Mouse (Mus musculus) lung, adult 18-20 months (tissue): ENCODE results near the gene Grid1.

Experiments
- DNase-seq, 2 experiments: peaks; one replicate each; pipeline ENCODE4 v3.0.0; 2022; ENCODE audit warnings: mixed read lengths in 2 of 2

Gene Grid1

DNA sequence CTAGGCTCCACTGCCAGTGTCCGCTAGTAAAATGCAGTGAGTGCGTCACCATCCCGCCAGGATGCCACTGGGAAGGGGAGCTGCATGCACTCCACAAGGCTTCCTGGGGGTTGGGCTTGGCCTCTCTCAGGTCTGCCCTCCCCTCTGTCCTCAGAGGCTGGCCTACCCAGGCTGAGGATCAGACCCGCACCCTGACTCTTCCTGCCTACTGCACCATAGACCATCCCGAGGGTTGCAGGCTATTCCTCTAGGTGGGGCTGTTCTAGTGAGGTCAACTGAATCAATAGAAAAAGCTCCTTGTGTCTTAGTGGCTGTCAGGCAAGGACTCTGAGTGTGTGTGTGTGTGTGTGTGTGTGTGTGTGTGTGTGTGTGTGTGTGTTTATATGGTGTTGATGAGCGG lies 19.1 kb downstream of the Grid1 start:
- DNase-seq: no peak

DNA sequence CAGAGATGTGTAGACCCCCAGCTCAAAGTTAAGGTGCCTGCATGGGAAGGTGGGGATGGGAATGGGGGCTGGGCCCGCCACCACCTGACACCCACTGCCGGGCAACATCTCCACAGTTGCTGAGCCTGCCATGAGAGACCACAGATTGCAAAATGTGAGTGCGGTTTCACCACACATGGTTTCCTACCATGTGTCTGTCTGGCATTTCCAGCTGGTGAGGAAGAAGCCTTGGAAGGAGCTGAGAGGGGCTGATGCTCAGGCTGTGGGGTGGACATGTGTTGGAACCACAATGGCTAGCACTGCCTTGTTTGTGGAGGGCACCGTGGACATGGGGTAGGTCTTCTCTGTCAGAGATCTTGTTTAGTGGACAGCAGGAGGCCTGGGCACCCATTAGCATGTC lies 20.0 kb downstream of the Grid1 start:
- no peak for DNase-seq

DNA sequence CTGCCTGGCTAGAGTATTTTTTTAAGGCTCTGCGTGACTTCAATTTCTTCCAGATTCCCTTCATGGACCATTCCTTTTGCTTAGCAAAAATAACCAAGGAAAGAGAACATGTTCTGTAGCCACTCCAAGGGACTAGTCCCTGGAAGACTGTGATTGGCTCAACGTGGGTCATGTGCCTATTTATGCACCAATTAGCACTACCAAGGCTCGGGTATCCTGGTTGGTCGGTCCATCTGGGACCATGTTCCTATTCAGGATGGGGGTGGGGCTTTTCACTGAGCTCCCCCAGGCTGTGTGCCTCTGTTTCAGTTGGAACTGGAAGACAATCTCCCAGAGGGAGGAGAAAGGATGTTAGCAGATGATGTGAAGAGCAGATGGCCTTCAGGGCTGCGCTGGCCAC lies 23.7 kb downstream of the Grid1 start:
- DNase-seq: no peak

DNA sequence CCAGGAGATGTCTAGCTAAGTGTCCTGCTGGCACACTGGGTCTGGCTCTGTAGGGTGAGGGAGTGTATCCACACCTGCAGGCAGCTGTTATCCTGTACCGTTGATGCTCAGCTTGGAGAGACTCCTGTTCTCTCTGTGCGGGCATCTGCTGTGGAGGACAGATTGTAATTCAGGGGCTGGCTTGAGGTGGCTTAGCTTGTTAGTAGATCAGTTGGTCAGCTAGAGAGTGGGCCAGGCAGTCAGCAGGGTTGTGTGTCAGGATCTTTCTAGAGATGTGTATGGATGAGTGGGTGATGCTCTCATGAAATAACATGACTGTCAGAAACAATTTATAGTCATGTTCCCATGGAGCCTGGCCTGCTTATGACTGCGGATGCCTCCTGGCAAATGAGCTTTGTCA lies 24.3 kb downstream of the Grid1 start:
- DNase-seq: no peak

DNA sequence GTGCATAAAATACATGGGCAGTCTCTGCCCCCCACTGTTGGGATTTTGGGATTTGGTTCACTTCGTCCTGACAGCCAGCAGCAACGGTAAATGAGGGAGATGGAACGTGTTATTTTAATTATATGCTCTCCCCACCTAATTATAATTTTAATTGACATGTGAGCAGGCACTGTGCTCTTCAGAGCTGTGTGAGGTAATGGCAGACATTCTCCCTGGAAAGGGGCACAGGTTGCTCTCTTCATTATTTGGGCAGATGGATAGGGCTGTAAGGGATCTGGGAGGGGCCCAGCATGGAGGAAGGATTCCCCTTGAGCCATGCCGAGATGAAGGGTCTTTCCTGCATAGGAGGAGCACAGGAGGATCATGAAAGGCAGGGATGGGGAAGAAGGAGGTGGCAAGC lies 26.9 kb downstream of the Grid1 start:
- DNase-seq: no peak

DNA sequence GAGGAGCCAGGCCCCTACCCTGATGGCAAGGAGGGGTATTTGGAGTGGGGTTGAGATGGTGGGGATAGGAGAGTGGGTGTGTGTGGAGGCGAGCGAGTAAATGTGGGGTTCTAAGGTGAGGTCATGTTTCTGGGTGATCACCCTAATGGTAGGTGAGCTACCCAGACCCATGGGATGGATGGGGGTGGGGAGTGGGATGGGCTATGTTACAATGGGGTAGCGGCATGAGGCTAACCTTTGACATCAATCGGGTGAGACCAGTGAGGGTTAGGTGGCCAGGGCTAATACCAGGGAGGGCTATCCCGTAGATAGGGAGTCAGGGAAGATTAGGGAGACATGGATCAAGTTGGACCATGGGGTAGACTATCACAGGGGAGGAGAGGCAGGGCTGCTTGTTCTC lies 27.7 kb downstream of the Grid1 start:
- DNase-seq: no peak

DNA sequence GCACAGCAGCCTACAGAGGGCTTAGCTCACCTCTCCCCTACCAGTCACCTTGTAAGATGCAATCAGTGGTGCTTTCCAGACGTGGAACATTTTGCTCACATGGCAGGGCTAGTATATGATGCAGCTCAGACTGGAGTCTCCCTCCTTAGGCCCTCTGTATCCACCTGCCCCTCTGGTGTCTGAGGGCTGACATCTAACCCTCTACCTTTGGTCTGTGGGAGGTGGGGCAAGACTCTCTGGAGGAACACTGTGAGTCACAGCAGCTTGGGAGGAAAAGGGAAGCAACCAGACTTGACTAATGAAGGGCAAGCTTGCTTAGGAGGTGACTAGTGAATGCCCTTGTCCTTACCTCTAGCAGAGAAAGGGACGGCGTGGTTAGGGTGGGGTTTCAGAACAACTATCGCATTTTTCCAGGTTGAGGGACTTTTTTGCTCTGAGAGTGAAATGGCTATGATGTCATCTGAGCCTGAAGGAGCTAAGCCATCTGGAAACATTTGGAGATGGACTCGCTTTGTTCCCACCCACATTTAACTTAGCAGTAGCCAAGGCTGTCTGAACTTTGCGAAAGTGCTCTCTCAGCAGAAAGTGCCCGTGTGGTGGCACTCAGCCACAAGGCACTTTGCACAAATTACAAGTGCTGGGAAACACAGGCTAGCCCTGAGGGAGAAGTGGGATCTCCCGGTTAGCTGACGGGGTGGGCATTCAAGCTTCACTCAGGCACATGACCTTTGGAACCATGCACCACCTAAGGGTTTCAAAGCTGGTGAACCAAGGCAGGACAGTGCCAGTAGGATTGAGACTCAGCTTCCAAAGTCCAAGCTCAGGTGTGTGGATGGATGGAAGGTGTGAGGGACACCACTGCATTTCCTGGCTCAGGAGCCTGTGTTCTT lies 41.2 kb downstream of the Grid1 start:
- DNase-seq: no peak

DNA sequence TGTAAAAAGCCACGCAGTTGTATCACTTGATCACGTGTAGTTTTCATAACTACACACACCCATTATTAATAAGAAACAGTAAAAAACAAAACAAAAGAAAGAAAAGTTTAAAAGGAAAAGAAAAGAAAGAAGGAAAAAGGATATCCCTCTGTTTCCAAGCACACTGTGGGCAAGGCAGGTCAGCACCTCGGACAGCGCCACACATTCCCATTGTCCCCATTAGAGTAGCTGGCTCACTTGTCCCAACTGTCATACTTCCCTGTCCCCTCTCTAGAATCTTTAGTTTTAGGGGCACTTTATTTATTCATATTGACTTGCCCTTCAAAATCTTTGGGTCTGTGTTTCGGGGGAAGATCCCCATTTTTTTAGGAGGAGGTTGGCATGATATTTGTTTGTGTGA lies 47.4 kb downstream of the Grid1 start:
- DNase-seq: peak in 1 of 2 experiments; percentile 1

DNA sequence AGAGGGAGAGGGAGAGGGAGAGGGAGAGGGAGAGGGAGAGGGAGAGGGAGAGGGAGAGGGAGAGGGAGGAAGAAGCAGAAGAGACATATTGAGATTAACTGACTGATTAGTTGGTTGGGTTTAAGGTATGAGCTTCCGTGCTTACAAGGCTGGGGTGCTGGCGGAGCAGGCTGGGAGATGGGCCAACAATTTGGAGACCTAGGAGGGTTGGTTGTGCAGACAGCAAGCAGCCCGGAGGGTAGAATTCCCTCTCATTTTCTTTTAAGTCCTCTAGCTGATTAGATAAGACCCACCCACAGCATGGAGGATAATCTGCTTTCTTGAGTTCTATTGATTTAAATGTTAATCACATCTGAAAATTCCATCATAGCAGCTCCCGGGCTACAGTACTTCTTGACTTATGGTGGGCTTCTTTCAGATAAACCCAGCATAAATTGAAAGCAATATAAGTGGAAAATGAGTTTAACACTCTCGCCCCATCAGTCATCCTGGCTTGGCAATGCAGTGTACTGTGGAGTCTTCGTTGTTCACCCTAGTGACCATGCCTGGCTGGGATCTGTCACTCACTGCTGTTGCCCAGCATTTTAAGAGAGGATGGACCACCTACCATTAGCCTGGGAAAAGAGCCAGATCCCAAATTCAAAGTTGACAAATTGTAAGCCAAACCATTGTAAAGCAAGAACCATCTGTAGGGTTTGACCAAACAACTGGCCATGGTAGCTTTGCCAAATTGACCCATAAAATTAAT lies 48.8 kb downstream of the Grid1 start:
- no peak for DNase-seq

DNA sequence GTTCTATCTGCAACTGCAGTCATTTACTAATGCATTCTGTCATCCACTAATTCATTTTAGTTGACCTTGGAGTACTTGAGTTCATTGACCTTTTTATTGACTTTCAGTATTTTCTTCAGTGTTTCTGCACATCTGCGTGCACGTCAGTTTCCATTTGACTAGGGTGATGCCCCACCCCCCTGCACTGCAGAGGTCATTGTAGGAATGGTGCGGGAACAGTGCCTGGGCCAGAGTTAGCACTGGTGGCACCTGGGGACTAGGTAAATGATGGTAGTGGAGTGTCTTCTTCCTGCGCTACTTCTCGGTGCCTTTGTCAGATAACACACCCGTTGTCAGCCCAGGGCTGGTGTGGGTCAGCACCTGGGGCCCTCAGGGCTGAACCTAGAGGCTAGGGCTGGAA lies 60.1 kb downstream of the Grid1 start:
- no peak for DNase-seq

DNA sequence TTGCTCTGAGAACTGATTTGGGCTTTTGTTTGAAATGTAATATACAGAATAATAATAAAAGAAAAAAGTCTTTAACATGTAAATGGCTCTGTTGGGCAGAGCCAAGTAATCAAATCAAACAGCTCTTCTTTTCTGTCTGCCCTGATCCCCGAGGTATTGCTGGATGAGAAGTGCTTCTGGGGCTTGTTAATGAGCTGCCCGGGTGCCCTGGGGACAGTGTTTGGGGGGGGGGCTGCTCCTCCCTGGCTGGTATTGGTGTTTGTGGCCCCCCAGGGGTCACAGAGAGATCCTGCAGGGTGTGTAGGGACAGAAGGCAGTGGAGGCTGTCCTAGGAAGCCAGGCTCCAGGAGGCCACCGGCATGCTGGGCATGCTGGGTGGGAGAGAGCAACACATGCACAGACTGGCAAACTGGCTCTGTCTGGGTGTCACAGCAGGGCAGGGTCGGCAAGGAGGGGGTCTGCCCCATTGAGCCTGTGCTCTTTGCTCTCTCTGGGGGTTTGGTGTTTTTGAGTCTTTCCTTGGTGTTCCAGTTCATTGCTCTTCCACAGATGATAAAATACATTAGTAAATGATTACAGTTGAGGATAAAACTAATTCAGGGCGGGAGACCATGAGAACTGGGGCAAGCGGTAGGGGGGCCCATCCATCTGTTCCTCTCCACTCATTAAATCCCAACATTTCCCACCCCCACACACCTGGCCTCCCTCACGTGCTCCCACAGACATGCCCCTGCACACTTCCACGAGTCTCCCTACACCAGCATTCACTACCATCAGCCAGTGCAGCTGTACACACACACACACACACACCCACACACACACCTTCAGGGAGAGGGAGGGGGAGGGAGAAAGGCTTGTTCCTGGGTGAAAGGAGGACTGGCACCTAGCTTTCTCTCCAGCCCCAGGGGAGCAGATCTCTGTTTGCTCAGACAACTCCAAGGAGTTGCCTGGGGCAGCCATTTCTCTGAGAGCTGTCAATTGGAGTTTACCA lies 60.8 kb downstream of the Grid1 start:
- DNase-seq: no peak

DNA sequence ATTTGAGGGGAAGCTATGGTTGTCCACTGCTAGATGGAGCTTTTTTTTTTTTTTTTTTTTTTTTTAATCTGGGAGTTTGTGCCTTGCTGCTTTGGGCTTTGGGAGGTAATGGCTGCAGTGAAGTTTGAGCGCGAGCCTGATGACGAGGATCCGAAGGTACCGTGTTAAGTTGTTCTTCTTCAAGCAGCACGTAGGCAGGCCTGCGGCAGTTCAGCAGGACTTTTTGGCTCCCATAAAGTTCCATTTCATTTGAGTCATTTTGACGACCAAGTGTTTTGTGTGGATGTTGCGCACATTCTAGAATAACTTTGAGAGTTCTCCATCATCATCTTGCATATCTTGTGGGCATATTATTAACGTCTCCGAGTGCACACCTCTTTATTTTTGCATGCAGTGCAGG lies 64.3 kb downstream of the Grid1 start:
- DNase-seq: no peak

DNA sequence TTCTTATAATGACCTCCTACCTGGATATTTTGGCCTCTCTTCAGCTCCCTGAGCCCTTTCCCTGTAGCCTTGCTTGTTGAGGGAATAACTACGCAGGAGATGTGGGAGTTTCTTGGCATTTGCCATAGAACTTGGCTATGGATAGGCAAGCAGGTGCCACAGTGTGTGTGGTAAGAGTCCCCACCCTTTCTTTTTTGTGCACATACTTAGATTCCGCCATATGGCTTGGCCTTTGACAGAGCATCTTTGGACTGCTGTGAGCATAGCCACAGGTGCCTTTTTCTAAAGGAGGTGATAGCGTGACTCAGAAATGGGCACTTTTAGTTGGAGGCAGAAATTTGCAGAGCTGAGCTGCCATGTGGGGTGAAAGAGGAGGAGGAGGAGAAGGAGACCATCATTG lies 64.7 kb downstream of the Grid1 start:
- no peak for DNase-seq

DNA sequence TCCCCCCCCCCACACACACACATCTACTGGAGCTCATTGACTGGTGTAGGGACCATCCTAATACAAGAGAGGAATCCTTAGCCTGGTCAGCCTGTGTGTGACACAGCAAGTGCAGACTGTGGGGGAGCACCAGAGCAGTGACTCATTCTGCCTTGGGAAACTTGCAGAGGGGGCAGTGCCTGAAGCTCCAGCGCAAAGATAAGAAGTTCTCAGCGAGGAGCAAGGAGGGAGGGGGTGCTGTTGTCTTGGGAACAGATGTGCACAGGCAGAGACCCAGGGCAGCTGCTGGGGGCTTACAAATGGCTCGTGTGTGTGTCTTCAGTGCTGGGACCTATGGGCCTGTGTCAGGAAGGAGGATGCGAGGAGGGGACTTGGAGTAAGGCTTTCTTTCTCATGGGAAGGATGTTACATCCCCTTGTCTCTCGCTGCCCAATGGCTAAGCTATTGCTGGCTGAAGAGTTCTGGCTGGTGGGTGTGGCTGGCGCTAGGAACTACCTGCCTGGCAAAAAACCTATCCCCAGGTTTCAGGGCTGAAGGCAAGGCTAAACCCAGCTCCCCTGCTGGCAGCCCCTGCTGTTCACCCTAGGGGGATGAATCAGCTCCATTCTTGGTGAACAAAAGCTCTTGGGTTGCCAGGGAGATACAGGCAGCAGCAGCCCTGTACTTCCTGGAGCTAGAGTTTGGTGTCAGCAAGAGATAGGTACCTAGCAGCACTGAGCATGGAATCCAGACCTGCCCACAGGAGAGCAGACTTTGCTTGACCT lies 72.0 kb downstream of the Grid1 start:
- DNase-seq: no peak

DNA sequence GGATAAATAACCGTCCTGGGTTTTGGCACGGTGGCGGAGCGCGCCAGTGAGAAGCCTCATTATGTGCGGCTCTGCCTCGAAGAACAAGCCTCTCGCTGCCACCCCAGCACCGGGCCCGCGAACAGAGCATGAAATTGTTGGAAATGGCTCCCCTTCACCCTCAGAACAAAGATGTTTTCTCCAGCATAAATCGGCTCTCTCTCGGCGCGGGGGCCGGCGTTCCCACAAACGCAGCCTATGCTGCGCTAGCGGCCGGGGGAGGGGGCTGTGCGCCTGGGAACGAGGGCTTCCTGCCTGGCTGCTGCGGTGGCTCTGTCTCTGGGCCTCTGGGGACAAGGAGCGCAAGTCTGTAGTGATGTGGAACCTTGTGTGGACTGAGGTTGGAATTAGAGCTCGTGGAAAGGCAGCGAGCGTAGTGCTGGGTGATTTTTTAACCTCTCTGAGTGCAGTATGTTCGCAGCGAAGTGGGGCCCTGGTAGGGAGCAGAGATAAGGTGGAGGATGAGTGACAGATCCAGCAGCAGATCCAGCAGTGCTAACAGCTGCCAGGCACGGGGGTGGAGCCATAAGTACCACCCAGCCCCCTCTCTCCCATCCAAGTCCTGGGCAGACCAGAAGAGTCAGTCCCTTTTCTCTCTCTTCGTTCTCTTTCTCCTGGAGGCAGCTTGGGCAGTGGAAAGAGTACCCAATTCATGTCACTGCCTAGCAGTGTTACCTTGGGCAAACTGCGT lies 76.5 kb downstream of the Grid1 start:
- DNase-seq: no peak

DNA sequence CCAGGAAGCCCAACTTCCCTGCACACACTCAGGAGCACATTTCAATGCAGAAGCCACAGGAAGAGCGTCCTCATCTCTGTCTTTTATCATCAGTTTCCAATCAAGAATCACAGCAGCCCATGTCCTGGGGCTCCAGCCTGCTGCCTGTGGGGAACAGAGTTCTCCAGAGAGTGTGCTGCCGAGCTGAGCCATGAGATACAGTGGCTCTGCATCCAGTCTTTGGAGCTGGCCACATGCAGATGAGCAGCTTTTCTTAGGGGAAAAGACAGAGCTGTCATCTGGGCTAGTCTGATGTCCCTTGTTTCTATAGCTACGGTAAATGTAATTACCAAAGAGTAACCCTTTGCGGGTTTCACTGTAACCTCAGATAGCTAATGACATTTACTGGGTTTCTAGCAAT lies 83.9 kb downstream of the Grid1 start:
- DNase-seq: no peak

DNA sequence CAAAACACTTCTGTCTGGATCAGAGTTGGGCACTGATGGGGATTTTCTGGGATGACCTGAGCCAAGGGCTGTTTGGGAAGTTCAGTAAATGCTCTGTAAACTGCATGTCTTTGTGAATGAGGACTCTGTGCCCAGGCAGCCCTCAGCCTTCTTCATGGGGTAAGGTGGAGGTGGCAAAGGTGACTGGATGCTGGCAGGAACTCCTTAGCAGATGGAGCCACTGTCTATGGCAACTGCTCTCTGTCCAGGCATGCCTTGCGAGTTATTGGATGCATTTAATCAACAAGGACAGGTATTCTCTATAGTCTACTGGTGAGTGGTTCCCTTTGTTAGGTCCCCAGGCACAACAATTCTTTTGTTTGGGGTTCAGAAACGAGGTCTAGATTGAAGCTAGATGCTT lies 85.8 kb downstream of the Grid1 start:
- no peak for DNase-seq

DNA sequence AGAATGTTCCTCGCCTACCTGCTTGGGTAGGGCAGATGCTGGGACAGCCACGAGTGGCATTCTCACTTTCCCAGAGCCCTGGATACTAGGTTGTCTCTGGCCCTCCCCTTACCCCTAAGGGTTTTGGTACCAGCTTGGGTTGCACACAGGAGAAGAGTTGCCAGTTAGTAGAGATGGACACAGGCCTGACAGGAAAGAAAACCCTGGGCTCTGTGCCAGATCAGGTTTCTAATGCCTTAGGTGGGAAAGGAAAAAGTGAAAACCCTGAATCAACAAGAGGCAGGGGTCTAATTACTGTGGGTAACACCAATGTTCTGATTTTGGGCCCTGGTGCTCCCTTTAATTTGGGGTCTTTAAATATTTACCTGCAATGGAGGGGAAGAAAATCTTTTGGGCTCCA lies 88.5 kb downstream of the Grid1 start:
- no peak for DNase-seq

DNA sequence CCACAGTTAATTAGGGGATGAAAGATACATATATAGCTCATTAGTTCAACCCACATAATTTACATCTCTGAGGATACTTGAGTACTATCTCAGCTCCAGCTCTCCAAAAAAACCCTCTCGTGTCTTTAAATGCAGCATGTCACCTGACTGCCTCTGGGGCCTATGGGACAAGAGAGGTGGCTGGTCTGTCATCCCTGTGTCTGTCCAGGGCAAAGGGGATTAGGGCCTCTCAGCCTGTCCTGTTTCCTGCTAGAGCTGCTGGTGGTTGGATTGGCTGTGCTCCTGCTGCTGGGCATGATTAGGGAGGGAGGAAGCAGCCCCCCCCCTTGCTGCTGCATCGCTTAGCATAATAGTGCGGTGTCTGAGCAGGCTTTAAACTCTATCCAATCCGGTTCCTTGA lies 88.9 kb downstream of the Grid1 start:
- no peak for DNase-seq

DNA sequence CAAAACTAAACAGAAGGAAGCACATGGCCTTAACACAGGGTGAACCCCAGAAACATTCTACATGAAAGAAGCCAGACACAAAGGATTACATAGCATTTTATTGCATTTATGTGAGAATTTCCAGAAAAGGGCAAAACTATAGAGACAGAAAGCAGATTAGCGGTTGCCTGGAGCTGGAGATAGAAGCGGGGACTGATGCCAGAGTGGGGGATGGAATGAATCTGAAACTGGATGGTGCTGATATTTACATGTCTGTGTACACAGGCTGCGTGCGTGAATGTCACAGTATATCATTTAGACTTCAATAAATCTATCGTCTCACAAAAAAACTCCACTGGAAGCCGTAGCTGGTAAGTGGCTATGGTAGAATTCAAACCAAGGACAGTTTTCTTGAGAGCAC lies 96.4 kb downstream of the Grid1 start:
- no peak for DNase-seq

DNA sequence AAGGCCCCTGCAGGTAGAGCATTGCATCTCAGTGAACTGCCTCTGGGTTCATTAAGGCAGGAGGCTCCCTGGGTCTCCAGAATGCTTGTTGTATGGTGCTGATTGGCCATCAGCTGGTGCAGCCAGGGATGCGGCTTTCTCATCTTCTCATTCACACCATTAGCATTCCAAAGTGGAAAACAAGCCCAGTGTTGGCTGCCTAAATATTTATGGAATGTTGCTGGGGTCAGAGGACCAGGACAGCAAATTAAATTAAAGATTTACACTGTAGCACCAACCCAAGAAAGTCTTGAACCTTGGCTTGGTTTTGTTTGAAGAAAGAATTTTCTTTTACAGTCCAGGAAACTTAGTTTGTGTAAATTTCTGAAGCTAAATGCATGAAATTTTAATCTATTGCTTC lies 97.2 kb downstream of the Grid1 start:
- no peak for DNase-seq

DNA sequence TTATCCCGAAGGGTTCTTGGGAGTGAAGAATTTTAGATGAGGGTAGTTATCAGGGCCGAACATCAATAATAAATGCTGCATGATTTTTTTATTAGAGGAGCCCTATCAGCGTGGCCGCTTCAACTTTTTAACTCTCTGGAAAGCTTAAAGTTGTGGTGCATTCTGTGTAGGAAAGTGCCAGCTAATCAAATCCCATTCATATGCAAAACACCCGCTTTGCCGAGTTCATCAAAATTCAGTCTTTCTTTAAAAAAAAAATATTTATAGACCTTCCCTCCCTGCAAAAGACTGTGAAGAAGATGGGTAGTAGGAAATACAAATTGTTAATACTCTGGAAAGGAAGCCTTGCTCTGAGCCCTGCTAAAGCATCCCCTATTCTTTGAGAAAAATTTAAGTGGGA lies 99.3 kb downstream of the Grid1 start:
- no peak for DNase-seq
